Mouse (Mus musculus): Measurements from ENCODE around the gene Sema4g. TPM values are rescaled to one million over a fixed set of nuclear protein-coding genes. Genes with fewer than 3 reads are reported as not detected.
A peak's percentile ranks its signal among the peaks of the same experiment; 100 is the strongest.

Sema4g gene
- polyA plus RNA-seq, 1 experiment from 2014 or later = 17.6 TPM

- H3K36me3 ChIP-seq (ENCODE audit: control insufficient read depth, insufficient read depth, low read length) = peaks cover 51% of the 10 kb centered on the region
- DNase-seq (no peak), ATAC-seq (ENCODE audit: low FRiP score, low TSS enrichment) (no peak)
- H3K9me3 ChIP-seq (ENCODE audit: control insufficient read depth, low read length) = no peaks in the 10 kb centered on the region
- H3K4me2 ChIP-seq (ENCODE audit: low read length) = no peak overlapping the region
- H3K27ac ChIP-seq (replicated peaks; ENCODE audit: low read depth, low read length) = no peak overlapping the region
- peaks cover 5% of the 10 kb centered on the region for H3K4me1 ChIP-seq (ENCODE audit: control insufficient read depth, insufficient read depth, low read length)
- H3K27me3 ChIP-seq (ENCODE audit: control insufficient read depth, insufficient read depth, low read length) = no peaks in the 10 kb centered on the region
- no peak overlapping the region for H3K9ac ChIP-seq (replicated peaks; ENCODE audit: low read length)
- WGBS = 94% methylated on average over 37 of the region's 37 CpGs
- H3K4me3 ChIP-seq (replicated peaks; ENCODE audit: low read depth, low read length) = no peak overlapping the region
Measured at GRCm38 (mm10) chr19:45025937-45026568, 37.2 kb downstream of the Sema4g start.

GRCm38 (mm10) chr19:45026958-45027670 lies 38.2 kb downstream of the Sema4g start:
- no peak overlapping the region for H3K4me3 ChIP-seq (replicated peaks; ENCODE audit: low read depth, low read length)
- no peak for ATAC-seq (ENCODE audit: low FRiP score, low TSS enrichment)
- WGBS = 89% methylated on average over 6 of the region's 6 CpGs
- H3K4me1 ChIP-seq (ENCODE audit: control insufficient read depth, insufficient read depth, low read length) = 0 out of 2 replicates have a peak, but pooled peaks cover 3% of the 10 kb centered on the region
- no peak overlapping the region for H3K9ac ChIP-seq (replicated peaks; ENCODE audit: low read length)
- no peak for DNase-seq
- H3K27me3 ChIP-seq (ENCODE audit: control insufficient read depth, insufficient read depth, low read length) = no peaks in the 10 kb centered on the region
- 0 out of 2 replicates have a peak overlapping the region, but pooled peaks have one; percentile 5 for H3K27ac ChIP-seq (replicated peaks; ENCODE audit: low read depth, low read length)
- no peaks in the 10 kb centered on the region for H3K9me3 ChIP-seq (ENCODE audit: control insufficient read depth, low read length)
- peaks cover 46% of the 10 kb centered on the region for H3K36me3 ChIP-seq (ENCODE audit: control insufficient read depth, insufficient read depth, low read length)
- no peak overlapping the region for H3K4me2 ChIP-seq (ENCODE audit: low read length)

- peaks cover 46% of the 10 kb centered on the region for H3K36me3 ChIP-seq (ENCODE audit: control insufficient read depth, insufficient read depth, low read length)
- ATAC-seq (ENCODE audit: low FRiP score, low TSS enrichment) (no peak), DNase-seq (no peak)
- H3K27ac ChIP-seq (replicated peaks; ENCODE audit: low read depth, low read length) = 0 out of 2 replicates have a peak overlapping the region, but pooled peaks have one; percentile 5
- no peak overlapping the region for H3K9ac ChIP-seq (replicated peaks; ENCODE audit: low read length)
- no peaks in the 10 kb centered on the region for H3K27me3 ChIP-seq (ENCODE audit: control insufficient read depth, insufficient read depth, low read length)
- H3K9me3 ChIP-seq (ENCODE audit: control insufficient read depth, low read length) = no peaks in the 10 kb centered on the region
- H3K4me2 ChIP-seq (ENCODE audit: low read length) = no peak overlapping the region
- H3K4me3 ChIP-seq (replicated peaks; ENCODE audit: low read depth, low read length) = no peak overlapping the region
- 79% methylated on average over 6 of the region's 6 CpGs for WGBS
- H3K4me1 ChIP-seq (ENCODE audit: control insufficient read depth, insufficient read depth, low read length) = 0 out of 2 replicates have a peak, but pooled peaks cover 3% of the 10 kb centered on the region
Measured at GRCm38 (mm10) chr19:45027848-45028247, 38.9 kb downstream of the Sema4g start.

DNA sequence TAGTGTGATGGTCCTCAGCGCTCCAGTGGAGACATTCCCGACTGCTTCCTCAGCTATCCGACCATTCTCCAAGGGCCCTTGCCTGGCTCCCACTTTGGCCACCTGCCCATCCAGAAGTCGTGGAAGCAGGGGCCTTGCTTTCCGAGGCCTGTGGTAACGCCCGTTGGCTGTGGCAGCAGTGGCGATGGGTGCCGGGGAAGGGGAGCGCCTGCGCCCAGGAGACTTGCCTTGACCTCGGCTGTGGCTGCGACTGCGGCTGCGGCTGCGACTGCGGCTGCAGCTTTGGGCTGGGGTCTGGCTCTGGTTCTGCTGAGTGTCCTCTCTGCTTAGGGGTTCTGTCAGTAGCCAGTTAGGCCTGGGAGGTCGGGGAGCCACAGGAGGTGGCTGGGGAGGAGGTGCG lies 39.8 kb downstream of the Sema4g start:
- WGBS = 62% methylated on average over 19 of the region's 19 CpGs

GRCm38 (mm10) chr19:45029571-45029970 lies 40.7 kb downstream of the Sema4g start:
- Histone ChIP-seq H3K9me3 (ENCODE audit: control insufficient read depth, low read length) (no peaks in the 10 kb centered on the region), H3K4me1 (ENCODE audit: control insufficient read depth, insufficient read depth, low read length) (0 out of 2 replicates have a peak, but pooled peaks cover 3% of the 10 kb centered on the region), H3K9ac (replicated peaks; ENCODE audit: low read length) (no peak overlapping the region), H3K4me2 (ENCODE audit: low read length) (no peak overlapping the region), H3K27ac (replicated peaks; ENCODE audit: low read depth, low read length) (no peak overlapping the region), H3K4me3 (replicated peaks; ENCODE audit: low read depth, low read length) (no peak overlapping the region), H3K36me3 (ENCODE audit: control insufficient read depth, insufficient read depth, low read length) (peaks cover 35% of the 10 kb centered on the region), H3K27me3 (ENCODE audit: control insufficient read depth, insufficient read depth, low read length) (no peaks in the 10 kb centered on the region)
- ATAC-seq (ENCODE audit: low FRiP score, low TSS enrichment) (peak; percentile 7; the same call in 1 of the 2 replicates), DNase-seq (no peak)
- 45% methylated on average over 9 of the region's 9 CpGs for WGBS

More for the DNA sequence above, 39.8 kb downstream of the Sema4g start:
- H3K9me3 ChIP-seq (ENCODE audit: control insufficient read depth, low read length) = no peaks in the 10 kb centered on the region
- ATAC-seq (ENCODE audit: low FRiP score, low TSS enrichment) (no peak), DNase-seq (no peak)
- no peak overlapping the region for H3K27ac ChIP-seq (replicated peaks; ENCODE audit: low read depth, low read length)
- H3K9ac ChIP-seq (replicated peaks; ENCODE audit: low read length) = no peak overlapping the region
- H3K27me3 ChIP-seq (ENCODE audit: control insufficient read depth, insufficient read depth, low read length) = no peaks in the 10 kb centered on the region
- H3K4me2 ChIP-seq (ENCODE audit: low read length) = no peak overlapping the region
- 0 out of 2 replicates have a peak, but pooled peaks cover 3% of the 10 kb centered on the region for H3K4me1 ChIP-seq (ENCODE audit: control insufficient read depth, insufficient read depth, low read length)
- H3K36me3 ChIP-seq (ENCODE audit: control insufficient read depth, insufficient read depth, low read length) = peaks cover 42% of the 10 kb centered on the region
- no peak overlapping the region for H3K4me3 ChIP-seq (replicated peaks; ENCODE audit: low read depth, low read length)

DNA sequence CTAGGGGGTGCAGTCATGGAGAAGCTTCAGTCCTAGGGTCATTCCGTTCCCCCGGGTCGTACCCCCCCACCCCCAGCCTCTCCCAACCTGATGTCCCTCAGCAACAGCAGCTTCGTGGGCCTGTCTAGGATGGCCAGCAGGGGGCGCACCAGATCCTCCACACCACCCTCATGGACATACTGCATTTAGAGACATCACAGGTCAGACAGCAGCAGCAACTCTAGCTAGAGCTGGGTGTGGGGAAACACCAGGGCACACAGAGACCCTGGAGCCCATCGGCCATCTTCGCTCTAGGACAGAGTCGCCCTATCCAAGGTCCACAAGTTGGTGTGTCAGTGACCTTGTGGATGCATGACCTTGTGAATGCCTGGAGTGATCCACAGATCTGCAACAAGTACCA lies 41.2 kb downstream of the Sema4g start:
- Histone ChIP-seq H3K4me3 (replicated peaks; ENCODE audit: low read depth, low read length) (no peak overlapping the region), H3K27ac (replicated peaks; ENCODE audit: low read depth, low read length) (no peak overlapping the region), H3K9me3 (ENCODE audit: control insufficient read depth, low read length) (no peaks in the 10 kb centered on the region), H3K9ac (replicated peaks; ENCODE audit: low read length) (no peak overlapping the region), H3K36me3 (ENCODE audit: control insufficient read depth, insufficient read depth, low read length) (peaks cover 30% of the 10 kb centered on the region), H3K4me1 (ENCODE audit: control insufficient read depth, insufficient read depth, low read length) (0 out of 2 replicates have a peak, but pooled peaks cover 3% of the 10 kb centered on the region), H3K27me3 (ENCODE audit: control insufficient read depth, insufficient read depth, low read length) (no peaks in the 10 kb centered on the region), H3K4me2 (ENCODE audit: low read length) (no peak overlapping the region)
- ATAC-seq (ENCODE audit: low FRiP score, low TSS enrichment) (peak; percentile 6; the same call in 1 of the 2 replicates), DNase-seq (peak; percentile 59)
- WGBS = 42% methylated on average over 8 of the region's 8 CpGs

- peak; percentile 94 for DNase-seq
- Histone ChIP-seq H3K9ac (replicated peaks; ENCODE audit: low read length) (no peak overlapping the region), H3K27me3 (ENCODE audit: control insufficient read depth, insufficient read depth, low read length) (no peaks in the 10 kb centered on the region), H3K36me3 (ENCODE audit: control insufficient read depth, insufficient read depth, low read length) (peaks cover 22% of the 10 kb centered on the region), H3K4me1 (ENCODE audit: control insufficient read depth, insufficient read depth, low read length) (0 out of 2 replicates have a peak, but pooled peaks cover 3% of the 10 kb centered on the region), H3K4me2 (ENCODE audit: low read length) (peak overlapping the region; percentile 29; the same call in 1 of the 2 replicates), H3K27ac (replicated peaks; ENCODE audit: low read depth, low read length) (no peak overlapping the region), H3K4me3 (replicated peaks; ENCODE audit: low read depth, low read length) (no peak overlapping the region), H3K9me3 (ENCODE audit: control insufficient read depth, low read length) (no peaks in the 10 kb centered on the region)
- ATAC-seq (ENCODE audit: low FRiP score, low TSS enrichment) = peak; percentile 29; the same call in 1 of the 2 replicates
- WGBS = 41% methylated on average over 20 of the region's 20 CpGs
Measured at GRCm38 (mm10) chr19:45030746-45031693, 42.1 kb downstream of the Sema4g start.

- 0 out of 2 replicates have a peak, but pooled peaks cover 3% of the 10 kb centered on the region for H3K4me1 ChIP-seq (ENCODE audit: control insufficient read depth, insufficient read depth, low read length)
- ATAC-seq (ENCODE audit: low FRiP score, low TSS enrichment) (no peak), DNase-seq (peak; percentile 87)
- H3K4me2 ChIP-seq (ENCODE audit: low read length) = no peak overlapping the region
- H3K4me3 ChIP-seq (replicated peaks; ENCODE audit: low read depth, low read length) = no peak overlapping the region
- no peak overlapping the region for H3K9ac ChIP-seq (replicated peaks; ENCODE audit: low read length)
- H3K27me3 ChIP-seq (ENCODE audit: control insufficient read depth, insufficient read depth, low read length) = no peaks in the 10 kb centered on the region
- peaks cover 14% of the 10 kb centered on the region for H3K36me3 ChIP-seq (ENCODE audit: control insufficient read depth, insufficient read depth, low read length)
- no peaks in the 10 kb centered on the region for H3K9me3 ChIP-seq (ENCODE audit: control insufficient read depth, low read length)
- H3K27ac ChIP-seq (replicated peaks; ENCODE audit: low read depth, low read length) = no peak overlapping the region
- WGBS = 18% methylated on average over 4 of the region's 4 CpGs
Measured at GRCm38 (mm10) chr19:45031780-45032179, 42.9 kb downstream of the Sema4g start.
